Mouse (Mus musculus): ENCODE data around the gene Zfp866. TPM values are rescaled to one million over a fixed set of nuclear protein-coding genes. Genes with fewer than 3 reads are reported as not detected.

The Zfp866 gene
- polyA plus RNA-seq, 1 experiment from 2014 or later: 38.2 TPM

Other genes starting within 250 kb of the Zfp866 start
- 31.1 TPM in 2 replicates for gene Zfp868, start 165.6 kb downstream of the Zfp866 start, polyA plus RNA-seq (2015; fragmentation: Nextera tagmentation; extraction: Ambion mirVana)
- gene Zfp964, start 136.7 kb downstream of the Zfp866 start, polyA plus RNA-seq (2015; fragmentation: Nextera tagmentation; extraction: Ambion mirVana): 2.6 and 2.9 TPM in 2 replicates
- gene Zfp869, start 80.5 kb downstream of the Zfp866 start, polyA plus RNA-seq (2015; fragmentation: Nextera tagmentation; extraction: Ambion mirVana): 33.5 and 34.2 TPM in 2 replicates
- 7.7 and 8.1 TPM in 2 replicates for gene Zfp963, start 41.2 kb downstream of the Zfp866 start, polyA plus RNA-seq (2015; fragmentation: Nextera tagmentation; extraction: Ambion mirVana)
- gene Gm20422, start 16.3 kb downstream of the Zfp866 start, polyA plus RNA-seq (2015; fragmentation: Nextera tagmentation; extraction: Ambion mirVana): 0.19 TPM in 1 of 2 replicates, not detected in the other
- 48.6 and 52.7 TPM in 2 replicates for gene Atp13a1, start within 50 bp of the Zfp866 start, polyA plus RNA-seq (2015; fragmentation: Nextera tagmentation; extraction: Ambion mirVana)
- 7.3 and 9.0 TPM in 2 replicates for gene Gmip, start 17.5 kb upstream of the Zfp866 start, polyA plus RNA-seq (2015; fragmentation: Nextera tagmentation; extraction: Ambion mirVana)
- gene Lpar2, start 31.3 kb upstream of the Zfp866 start, polyA plus RNA-seq (2015; fragmentation: Nextera tagmentation; extraction: Ambion mirVana): 0.83 and 0.98 TPM in 2 replicates
- gene Pbx4, start 41.3 kb upstream of the Zfp866 start, polyA plus RNA-seq (2015; fragmentation: Nextera tagmentation; extraction: Ambion mirVana): 8.5 and 8.7 TPM in 2 replicates
- 1.2 and 1.6 TPM in 2 replicates for gene Cilp2, start 96.5 kb upstream of the Zfp866 start, polyA plus RNA-seq (2015; fragmentation: Nextera tagmentation; extraction: Ambion mirVana)
- 4.3 TPM in 2 replicates for gene Tssk6, start 111.0 kb upstream of the Zfp866 start, polyA plus RNA-seq (2015; fragmentation: Nextera tagmentation; extraction: Ambion mirVana)
- gene Ndufa13, start 111.4 kb upstream of the Zfp866 start, polyA plus RNA-seq (2015; fragmentation: Nextera tagmentation; extraction: Ambion mirVana): 173 and 181 TPM in 2 replicates
- 4.2 and 6.6 TPM in 2 replicates for gene Yjefn3, start 111.5 kb upstream of the Zfp866 start, polyA plus RNA-seq (2015; fragmentation: Nextera tagmentation; extraction: Ambion mirVana)
- gene Gatad2a, start 205.2 kb upstream of the Zfp866 start, polyA plus RNA-seq (2015; fragmentation: Nextera tagmentation; extraction: Ambion mirVana): 37.7 and 40.7 TPM in 2 replicates